Mouse (Mus musculus) ES-Bruce4 (cell line): ENCODE measurements around the gene Adamtsl4.

Source experiments
- CTCF ChIP-seq: IDR thresholded peaks from one replicate; pipeline ENCODE4 v1.8.1; 2011; ENCODE audit warnings: low read depth, low read length
- POLR2A ChIP-seq: IDR thresholded peaks from one replicate; pipeline ENCODE4 v1.8.1; 2011; ENCODE audit warnings: low read length; ENCODE audit not compliant: insufficient read depth

DNA sequence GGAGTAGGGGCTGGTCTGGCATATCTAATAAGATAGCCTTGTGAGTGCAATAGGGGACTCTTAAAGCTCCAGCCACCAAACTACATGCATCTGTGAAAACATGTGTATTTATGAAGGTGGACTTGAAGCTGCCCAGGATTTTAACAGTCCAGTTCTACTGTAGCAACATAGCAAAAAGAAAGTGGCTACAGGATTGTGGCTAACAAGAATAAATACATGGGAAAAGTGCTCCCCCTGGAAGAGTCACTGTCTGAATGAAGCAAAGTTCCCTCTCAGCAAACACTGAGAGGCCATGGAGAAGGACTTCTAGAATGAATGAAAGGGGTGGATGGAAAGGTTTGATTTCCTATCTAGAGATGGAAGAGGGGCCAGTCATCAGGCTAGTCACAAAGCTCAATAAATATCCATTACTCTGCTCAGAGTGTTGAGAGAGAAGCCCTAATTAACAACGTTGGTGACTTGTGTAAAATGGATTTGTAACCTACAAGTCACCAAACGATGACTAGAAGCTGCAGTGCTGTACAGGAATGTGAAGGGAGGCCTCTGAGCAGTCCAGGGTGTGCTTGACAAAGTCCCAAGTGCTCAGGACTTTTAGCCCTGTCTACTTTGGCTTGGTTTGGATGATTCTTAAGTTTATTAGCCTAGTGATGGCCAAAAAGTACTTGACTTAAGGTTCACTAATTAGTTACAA, 26.8 kb downstream of the Adamtsl4 start:
- TF ChIP-seq POLR2A (no peak), CTCF (no peak)
